Mouse (Mus musculus) neural tube, embryonic 10.5 days (tissue): ENCODE measurements around the gene Onecut1.

ENCODE experiments used
- DNase-seq: peaks from one replicate; pipeline ENCODE4 v3.0.0-alpha.2; 2017; ENCODE audit warnings: low spot score; ENCODE audit errors: extremely low spot score

The Onecut1 gene

DNA sequence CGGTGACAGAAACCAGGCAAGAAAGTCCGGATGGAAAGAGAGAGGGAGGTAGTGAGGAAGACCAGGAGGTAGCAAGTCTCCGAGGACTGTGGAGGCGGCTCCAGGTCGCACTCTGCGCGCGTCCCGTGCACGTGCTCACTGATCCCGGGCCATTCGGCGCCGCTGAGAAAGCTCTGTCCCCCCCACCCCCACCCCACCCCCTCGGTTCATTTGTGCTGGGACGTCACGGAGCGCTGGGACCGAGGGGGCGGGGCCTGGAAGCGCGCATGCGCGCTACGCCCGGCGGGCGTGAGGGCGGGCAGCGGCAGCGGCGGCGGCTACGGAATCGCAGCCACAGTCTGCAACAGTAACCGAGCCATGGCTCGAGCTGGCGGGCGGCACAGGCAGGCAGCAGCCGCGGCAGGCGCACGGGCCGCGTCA lies at the start of gene Onecut1:
TSS of gene Onecut1 (plus strand) at position 361 of the 420 bp plus-strand sequence.
- peak; percentile 91 for DNase-seq

- DNase-seq, result no peak
Observed at GRCm38 (mm10) chr9:74819736-74820511, 41.8 kb upstream of the Onecut1 start.

DNA sequence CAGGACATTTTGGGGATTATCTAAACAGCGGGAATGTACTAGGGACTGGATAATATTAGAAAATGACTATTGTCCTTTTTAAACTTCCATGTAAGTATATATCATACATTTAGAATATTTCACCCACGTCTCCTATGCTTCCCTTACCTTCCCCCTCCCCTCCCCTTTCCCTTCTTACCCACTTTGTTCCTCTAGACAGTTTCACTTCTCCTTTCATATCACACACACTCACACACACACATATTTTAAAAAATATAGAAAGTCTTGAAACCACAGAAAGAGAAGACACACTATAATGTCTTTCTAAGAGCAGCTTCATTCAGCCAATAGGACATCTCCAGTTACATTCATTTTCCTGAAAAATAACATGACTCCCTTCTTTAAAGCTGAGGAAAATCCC lies 36.6 kb upstream of the Onecut1 start:
- no peak for DNase-seq

- DNase-seq, result no peak
Observed at GRCm38 (mm10) chr9:74829206-74829605, 32.5 kb upstream of the Onecut1 start.

DNA sequence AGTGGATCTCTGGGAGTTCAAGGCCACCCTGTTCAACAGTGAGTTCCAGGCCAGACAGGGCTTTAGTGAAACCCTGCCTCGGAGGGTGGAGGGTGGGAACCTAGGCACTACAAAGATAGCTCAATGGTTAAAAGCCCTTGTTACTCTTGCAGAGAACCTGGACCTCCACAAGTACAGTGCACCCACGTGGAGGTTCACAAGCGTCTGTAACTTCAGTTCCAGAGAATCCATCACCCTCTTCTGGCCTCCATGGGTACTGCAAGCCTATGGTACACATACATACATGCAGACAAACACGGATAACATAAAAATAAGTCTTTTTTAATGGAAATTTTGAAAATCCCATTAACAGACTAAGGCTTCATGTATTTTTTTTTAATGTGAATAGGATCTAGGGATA lies 18.8 kb upstream of the Onecut1 start:
- no peak for DNase-seq

GRCm38 (mm10) chr9:74846867-74847830 lies 14.6 kb upstream of the Onecut1 start:
- peak; percentile 61 for DNase-seq

DNA sequence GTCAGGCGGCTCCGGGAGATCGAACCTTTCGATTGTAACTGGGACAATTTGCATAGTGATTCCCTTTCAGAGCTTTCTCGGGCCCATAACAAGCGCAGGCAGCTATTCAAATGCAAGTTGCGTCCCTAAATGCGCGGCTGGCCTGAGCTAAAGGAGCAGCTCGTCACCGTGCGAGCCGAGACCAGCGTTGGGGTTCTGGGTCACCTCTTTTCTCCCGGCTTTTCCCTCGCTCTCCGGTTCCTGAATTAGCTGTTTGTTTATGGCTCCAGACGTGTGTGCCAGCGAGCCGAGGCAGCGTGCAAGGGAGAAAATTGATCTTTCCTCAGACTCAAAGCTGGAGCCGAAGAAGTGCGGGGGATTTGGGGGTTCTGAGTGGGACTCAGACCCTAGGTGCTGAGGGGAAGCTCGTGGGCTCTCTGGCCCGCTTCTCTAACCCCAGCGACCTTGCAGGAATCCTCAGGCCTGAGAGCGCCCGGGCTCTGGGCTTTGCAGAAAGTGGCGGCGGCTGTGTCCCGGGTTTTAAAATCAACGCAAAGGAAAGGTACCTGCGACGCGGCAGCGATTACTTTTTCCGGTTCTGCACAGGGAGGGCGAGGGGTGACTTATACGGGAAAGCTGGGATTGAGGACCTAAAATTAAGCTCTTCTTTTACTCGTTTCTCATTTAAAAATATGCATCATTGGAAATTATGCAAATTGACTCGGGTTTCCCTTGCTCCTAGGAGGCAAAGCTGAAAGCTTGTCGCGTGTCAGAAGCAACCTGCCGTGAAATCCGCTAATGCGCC lies 13.1 kb upstream of the Onecut1 start:
- DNase-seq, result peak; percentile 63

DNA sequence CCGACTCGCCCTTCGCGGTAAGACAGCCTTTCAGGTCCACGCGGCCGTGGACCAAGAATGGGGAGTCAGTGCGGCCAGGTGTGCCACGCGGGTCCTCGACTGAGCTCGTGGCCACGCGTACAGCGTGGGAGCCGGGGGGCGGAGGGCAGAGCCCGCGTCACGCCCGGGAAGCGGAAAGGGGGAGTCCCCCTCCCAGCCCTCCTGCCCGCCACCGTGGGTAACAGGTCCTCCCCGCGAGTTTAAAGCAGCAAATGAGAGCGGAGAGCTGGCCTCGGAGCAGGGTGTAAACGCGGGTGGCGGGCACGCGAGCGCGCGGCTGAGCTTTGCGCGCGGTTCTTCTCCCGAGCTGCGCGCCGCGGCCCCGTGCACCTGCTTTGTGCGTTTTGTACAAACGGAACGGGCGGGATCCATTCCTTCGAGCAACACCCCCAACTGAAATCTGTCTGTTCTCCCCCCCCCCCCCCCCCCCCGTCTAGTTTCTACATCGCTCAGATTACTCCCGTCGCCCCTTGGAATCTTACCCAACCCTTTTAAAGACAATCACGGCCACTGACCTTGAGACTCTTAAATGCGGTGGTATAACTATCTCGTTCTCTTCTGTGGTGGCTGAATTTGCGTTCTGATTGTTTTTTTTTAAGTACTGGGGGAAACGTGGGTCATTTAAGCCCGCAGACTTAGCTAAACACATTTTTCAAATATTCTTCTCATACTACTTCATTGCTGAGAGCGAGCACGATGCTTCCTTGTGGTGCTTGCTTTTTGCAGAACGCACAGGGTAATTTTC lies 12.3 kb upstream of the Onecut1 start:
- DNase-seq, result peak; percentile 60

GRCm38 (mm10) chr9:74849979-74850780 lies 11.5 kb upstream of the Onecut1 start:
- DNase-seq, result peak; percentile 37

DNA sequence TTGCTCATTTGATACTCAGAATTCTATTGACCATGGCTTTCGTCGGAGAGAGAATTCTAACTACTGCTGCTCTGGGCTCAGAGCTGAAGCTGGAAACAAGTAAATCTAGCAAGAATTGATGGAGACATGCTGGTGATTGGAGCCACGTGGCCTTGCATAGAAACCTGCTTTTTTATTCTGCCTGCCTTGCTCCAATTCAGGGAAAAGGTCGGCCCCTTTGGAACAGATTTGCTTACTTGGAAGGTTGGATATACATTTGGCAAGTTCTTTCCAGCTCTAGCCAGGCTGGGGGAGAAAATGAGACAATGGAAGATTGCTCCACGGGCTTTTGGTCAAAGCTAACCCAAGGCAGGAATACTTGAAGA lies 11.0 kb upstream of the Onecut1 start:
- DNase-seq, result peak; percentile 38

DNA sequence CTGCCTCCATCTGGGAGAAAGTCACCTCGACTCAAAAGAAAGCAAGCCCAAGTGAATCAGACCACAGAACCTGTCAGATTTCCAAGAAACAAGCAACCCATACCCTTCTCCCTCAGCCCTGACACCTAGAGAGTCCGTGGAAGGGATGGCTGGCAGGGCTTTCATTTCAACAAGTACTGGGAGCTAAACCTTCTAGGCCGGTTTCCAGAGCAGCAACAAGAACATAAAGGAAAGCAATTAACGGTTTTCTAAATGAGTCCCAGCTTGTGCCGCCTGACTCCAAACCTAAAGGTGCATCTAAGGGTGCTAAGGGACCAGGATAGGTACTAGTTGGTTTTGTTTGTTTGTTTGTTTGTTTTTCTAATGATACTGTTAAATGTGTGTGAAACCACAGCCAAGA lies 10.1 kb upstream of the Onecut1 start:
- DNase-seq, result no peak

DNA sequence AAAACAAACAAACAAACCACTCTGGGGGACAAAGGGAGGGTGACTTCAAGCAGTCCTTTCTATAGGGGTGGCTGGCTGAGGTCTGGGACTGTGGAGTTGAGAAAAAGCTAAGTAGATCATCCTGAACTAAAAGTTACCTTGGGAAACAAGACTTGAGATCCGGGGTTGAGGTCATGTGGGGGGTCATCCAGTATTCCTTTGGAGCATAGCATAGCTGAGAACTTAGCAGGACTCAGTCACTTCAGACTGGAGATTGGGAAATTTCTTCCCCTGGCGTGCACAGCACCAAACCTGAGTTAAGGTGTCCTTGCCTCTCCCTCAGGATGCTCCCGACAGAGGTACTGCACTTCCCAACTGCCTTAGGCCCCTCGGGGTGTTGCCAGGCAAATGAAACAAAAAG lies 9.4 kb upstream of the Onecut1 start:
- DNase-seq, result peak; percentile 26

GRCm38 (mm10) chr9:74853191-74854072 lies 8.3 kb upstream of the Onecut1 start:
- DNase-seq, result peak; percentile 23

DNA sequence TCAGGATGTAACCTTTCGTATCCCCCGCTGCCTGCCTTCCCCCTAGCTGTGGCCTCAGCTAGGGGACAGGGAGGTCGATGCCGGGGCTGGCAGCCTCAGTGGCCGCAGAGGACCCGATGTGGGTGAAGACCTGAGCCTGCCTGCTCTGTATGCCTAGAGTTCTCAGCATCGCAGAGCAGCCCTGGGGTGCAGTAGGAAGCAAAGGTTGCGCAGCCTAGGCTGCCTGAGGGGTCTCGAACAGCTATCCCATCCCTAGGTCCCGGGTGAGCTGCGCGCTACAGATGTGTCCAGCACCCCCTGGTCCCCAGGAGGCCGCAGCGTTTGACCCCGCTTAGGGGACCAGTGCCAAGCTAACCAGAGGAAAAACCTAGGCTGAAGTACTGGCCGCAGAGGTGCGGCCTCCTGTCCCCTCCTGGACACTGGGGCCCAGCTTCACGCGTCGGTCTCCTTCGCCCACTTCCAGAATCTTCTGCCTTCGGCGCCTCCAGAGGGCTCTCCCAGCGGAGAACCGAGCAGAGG lies 7.6 kb upstream of the Onecut1 start:
- DNase-seq, result peak; percentile 73

GRCm38 (mm10) chr9:74855446-74855845 lies 6.3 kb upstream of the Onecut1 start:
- peak; percentile 26 for DNase-seq

DNA sequence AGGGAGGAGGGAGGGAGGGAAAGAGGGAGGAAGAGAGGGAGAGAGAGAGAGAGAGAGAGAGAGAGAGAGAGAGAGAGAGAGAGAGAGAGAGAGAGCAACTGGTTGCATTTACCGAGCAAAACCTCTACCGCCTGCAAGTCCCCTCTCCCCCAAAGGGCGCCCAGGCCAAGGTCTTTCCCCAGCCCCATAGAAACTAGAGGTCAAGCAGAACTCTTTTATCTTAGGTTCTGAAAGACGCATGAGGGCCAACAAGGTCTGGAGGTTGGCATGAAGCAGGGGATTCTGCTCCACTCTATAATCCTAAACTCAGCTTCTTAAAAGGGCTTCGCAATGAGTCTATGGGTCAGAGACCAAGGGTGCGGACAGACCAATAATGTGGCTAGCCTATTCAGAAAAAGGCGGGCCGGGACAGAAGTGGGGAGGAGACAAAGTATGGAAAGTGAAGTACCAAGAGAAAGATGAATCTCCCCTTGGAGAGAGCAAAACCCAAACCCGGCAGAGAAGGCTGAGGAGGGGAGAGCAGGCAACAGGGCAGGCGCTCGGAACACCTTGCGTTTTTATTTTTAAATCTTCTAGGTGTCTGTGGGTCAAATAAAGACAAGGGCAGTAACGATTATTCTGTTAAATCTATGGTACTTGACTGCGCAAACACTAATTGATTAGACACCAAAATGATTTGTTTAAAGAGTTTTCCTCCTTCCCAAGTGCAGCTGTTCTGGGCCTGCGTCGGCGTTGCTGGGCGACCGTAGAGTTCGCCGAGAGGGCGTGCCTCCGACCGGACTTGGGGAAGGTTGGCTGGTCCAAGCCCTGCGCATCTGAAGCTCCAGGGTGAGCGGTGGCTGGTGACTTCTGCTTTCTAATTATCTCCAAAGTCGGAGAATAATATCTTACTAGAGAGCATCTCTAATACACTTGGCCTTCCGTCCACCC lies 4.9 kb upstream of the Onecut1 start:
- DNase-seq, result peak; percentile 50

- peak; percentile 55 for DNase-seq
Observed at GRCm38 (mm10) chr9:74857508-74857840, 4.2 kb upstream of the Onecut1 start.

DNA sequence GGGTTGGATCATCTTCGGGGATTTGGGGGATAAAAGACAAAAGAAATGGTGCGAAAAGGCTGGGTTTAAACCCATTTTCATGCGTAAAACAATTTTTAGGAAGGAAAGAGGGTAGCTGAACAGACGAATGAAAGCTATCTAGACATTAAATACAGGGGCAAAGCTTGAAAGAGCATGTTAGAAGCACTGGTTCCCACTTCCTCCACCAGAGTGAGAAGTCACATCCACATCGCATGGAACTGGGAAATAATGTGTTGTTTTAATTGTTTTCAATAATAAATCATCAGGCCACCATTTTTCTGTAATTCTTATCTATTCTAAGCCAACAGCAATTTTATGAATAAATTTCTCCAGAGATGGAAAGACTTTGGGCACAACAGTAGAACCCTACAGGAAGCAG lies 3.6 kb upstream of the Onecut1 start:
- no peak for DNase-seq
